Mouse (Mus musculus) layer of hippocampus, postnatal 25 days (tissue): Measurements from ENCODE around the gene Dhx32. TPM values are rescaled to one million over a fixed set of nuclear protein-coding genes. Genes with fewer than 3 reads are reported as not detected.

Experiments used
- DNase-seq, 2 experiments: peaks; one replicate each; pipeline ENCODE4 v3.0.0; 2022; ENCODE audit warnings: mixed read lengths in 2 of 2, low spot score in 1 of 2; ENCODE audit errors: extremely low spot score in 1 of 2
- total RNA-seq, 2 experiments: library from RNA; stranded (reverse); gene quantifications; 2 replicates each; pipeline ENCODE4 v1.2.3; 2021

Dhx32 gene
- total RNA-seq, 2 experiments from 2014 or later, result 39.5 to 44.2 TPM

DNA sequence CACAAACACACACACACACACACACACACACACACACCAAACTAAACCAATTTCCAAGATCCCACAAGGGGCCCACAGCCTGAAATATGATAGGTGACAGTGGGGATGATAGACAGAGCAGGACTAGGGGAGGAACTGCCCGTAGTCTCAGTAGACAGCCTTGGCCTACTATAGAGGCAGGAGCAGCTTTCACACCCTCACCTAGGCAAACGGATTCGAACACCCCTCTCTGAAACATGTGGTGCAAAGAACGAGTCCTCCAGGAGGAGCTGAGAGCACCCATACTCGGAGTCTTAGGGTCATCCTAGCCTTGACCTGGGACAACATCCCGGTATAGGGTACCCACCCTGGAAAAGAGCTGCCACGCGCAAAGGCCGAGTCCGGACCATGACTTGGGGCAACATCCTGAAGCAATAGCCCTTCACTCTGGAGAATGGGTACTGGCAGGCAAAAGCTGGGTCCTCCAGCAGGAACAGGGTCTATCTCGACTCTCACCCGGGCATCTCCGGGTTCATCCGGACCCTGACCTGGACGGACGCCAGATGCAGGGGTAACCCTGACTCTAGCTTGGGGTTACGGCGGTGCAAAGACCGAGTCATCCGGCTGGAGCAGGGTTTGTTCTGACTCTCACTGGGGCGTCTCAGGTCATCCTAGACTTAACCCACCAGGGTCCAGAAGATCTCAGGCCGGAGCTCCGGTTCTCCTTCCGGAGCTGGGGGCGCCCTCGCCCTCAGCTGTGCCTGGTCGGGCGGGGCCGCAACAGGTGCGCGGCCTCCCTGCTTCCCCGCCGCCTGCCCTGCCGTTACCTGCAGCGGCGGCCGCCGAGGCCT, 6.5 kb downstream of the Dhx32 start:
- peak in 1 of 2 experiments; percentile 30 for DNase-seq

DNA sequence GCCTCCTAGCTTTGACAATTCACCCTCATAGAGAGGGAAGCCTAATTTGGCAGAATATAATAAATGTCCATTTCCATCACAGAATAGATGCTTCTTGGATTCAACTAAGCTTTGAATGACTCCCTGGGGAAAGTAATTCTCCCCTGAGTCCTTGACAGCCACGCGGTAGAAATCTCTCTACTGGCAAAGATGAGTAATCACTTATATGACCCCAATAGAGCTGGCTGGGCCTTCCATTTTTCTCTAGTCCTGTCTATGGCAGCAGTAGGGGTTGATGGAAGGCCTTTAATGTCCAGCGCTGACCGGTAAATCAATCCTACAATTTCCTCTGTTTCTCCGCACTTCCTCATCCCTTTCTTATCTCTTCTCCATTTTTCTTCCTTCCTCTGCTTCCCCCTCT, 7.3 kb downstream of the Dhx32 start:
- no peak for DNase-seq

GRCm38 (mm10) chr7:133768517-133768916, 14.0 kb downstream of the Dhx32 start:
- DNase-seq, result no peak

- DNase-seq, result no peak
These were observed 14.5 kb downstream of the Dhx32 start for GRCm38 (mm10) chr7:133768027-133768426.

DNA sequence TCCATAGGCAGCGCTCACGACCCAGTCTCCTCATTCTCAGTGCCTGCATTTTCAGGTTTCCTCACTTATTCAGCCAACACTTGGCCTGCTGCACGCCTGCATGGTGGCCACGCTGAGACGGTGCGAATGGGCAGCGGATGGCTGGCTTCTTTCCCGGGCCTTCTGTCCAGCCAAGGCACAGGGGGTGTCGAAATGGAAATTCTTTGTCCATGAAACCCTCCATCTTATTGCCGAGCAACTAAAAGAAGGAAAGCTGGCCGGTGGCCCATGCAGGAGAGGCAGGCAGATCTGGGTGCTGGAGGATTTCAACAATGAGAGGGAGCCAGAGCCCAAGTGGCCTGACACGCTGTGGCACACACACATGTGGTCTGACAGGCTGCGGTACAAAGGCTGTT, 16.7 kb downstream of the Dhx32 start:
- DNase-seq, result peak; percentile 54 to 55

- DNase-seq, result no peak
These were observed 17.2 kb downstream of the Dhx32 start for GRCm38 (mm10) chr7:133765240-133765848.

DNA sequence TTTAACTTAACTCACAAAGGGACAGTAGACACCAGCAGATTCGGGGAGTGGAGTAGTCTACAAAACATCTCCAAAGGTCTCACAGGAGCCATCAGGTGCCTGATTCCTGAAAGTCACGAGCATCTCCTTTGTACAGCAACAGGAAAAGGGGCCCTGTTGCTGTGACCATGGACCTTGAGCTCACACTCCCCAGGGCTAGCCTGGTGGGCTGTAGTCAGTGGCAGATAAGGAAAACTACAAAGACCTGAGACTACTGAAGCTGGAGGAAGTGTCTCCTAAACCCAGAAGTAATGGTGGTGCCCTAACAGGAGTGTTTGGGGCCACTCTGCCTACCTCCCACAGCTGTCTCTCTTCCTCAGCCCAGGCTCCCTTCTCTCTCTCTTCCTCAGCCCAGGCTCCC, 18.1 kb downstream of the Dhx32 start:
- no peak for DNase-seq

- no peak for DNase-seq
These were observed 19.8 kb downstream of the Dhx32 start for GRCm38 (mm10) chr7:133762696-133763095.

- no peak for DNase-seq
These were observed 22.7 kb downstream of the Dhx32 start for GRCm38 (mm10) chr7:133759611-133760353.

GRCm38 (mm10) chr7:133758716-133759115, 23.8 kb downstream of the Dhx32 start:
- DNase-seq, result no peak

GRCm38 (mm10) chr7:133757961-133758455, 24.5 kb downstream of the Dhx32 start:
- DNase-seq, result no peak

- DNase-seq, result no peak
These were observed 31.4 kb downstream of the Dhx32 start for GRCm38 (mm10) chr7:133751163-133751562.

DNA sequence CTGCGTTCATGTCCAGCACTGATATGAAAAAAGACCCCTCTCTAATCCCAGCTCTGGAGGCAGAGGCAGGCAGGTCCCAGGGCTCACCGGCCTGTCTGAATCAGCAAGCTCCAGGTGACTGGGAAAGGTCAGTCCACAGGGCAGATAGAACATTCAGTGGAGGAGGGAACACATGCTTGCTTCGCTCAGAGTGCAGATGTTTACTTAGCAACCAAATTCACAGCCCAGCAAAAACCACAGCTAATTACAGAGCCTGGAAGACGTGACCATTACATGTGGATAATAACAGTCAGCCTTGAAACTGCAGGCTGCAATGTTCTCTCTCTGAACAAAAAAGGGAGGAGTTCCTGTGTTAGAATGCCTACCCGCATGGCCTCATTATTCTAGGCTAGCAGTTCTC, 31.9 kb downstream of the Dhx32 start:
- DNase-seq, result no peak

DNA sequence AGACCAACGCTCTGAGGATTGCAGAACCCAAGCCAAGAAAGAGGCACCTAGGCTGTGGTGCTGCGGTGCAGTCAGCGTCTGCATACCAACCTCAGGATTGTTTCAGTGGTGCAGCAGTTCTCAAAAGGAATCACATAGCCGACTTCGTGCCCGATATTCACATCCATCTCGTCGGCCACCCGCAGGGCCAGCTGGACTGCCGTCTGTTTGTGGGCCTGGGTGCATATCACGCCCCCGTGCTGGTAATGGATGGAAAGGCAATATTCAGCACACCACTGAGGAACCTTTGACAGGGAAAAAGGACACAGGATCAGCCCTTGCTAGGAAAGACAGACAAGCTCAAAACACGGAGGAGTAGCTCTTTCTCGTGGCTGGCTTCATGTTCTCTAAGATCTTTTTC, 33.8 kb downstream of the Dhx32 start:
- DNase-seq, result no peak

- DNase-seq, result no peak
These were observed 35.2 kb downstream of the Dhx32 start for GRCm38 (mm10) chr7:133747372-133747771.

- DNase-seq, result no peak
These were observed 37.8 kb downstream of the Dhx32 start for GRCm38 (mm10) chr7:133744701-133745100.

DNA sequence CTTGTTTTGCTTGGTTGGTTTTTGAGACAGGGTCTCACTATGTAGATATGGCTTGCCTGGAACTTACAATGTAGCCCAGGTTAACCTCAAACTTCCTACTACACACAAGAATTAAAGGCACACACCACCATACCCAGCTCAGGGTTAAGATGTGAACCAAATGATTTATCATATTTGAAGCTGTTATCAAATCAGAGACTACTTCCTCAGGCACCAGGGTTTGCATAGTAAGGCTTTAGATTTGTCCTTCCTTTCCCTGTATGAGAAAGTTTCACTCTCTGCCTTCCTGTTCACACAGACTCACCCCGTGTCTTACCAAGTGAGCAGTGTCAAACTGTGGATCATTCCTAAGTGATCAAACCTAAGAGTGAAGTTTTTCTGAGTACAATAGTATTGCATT, 38.3 kb downstream of the Dhx32 start:
- DNase-seq, result no peak

- DNase-seq, result no peak
These were observed 38.9 kb downstream of the Dhx32 start for GRCm38 (mm10) chr7:133743611-133744010.

DNA sequence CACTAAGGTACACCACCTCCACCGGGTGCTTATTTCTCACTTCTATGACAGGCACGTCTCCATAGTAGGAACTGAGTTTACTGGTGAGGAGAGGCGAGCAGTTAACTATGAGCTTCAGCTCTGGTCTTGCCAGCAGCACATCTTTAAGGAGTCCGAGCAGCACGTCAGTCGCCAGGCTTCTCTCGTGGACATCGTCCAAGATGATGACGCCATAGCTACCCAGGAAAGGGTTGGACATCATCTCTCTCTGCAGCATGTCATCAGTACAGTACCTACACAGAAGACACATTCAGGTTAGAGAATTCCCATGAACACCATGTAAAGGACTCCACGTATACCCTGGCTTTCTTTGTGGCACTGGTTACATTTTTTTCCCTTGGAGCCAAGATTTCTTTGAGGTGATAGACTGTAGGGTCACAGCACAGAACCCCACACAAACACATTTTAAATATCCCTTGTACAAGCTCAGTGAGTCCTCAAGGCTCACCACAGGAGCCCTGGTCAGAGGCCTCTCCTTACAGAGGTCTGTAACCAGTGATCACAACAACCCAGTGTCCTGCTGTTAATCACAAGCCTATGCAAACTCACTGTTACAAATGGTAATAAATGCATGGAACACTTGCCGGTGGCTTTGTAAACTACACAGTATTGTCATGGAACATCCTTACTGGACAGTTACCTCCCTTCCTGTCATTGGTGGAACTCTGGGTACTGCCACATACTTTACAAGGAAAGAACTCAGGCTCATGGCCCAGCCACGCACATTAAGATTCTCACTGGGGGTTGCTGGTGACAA, 39.8 kb downstream of the Dhx32 start:
- no peak for DNase-seq

DNA sequence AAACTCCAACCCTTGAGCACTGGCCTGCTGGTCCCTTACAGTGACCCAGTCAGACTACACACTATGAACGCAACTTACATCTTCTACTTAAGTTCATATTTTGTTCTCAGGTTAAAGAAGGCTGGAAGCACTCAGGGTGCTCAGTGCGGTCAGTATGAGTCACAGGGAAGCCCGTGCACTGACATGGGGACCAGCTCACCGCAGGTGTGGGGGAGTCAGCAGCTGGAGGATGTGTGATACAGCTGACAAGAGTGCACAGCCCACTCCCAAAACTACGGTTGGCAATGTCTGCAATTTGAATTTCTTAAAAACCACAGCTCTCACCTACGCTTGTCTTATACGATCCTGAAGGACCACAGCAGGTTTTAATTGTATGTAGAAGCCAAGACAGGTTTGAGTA, 42.0 kb downstream of the Dhx32 start:
- no peak for DNase-seq
